Mouse (Mus musculus) liver, embryonic 14.5 days (tissue): Measurements from ENCODE around the gene Gtpbp2. TPM values are rescaled to one million over a fixed set of nuclear protein-coding genes. Genes with fewer than 3 reads are reported as not detected.

Experiments
- ATAC-seq: fragments of 200-750 bp; cut with Nextera tagmentation; 2 replicates; pipeline ENCODE4 v1.8.0; 2017; ENCODE audit warnings: moderate number of reproducible peaks, mild to moderate bottlenecking, moderate library complexity; ENCODE audit not compliant: insufficient read depth
- DNase-seq, 3 experiments: peaks; one replicate each; pipeline ENCODE4 v3.0.0-alpha.2; 2012 to 2013; ENCODE audit warnings: low read depth in 3 of 3, low spot score in 3 of 3
- H3K27ac ChIP-seq: fragments of 300-500 bp; sonication (generic); 2 replicates; pipeline ENCODE4 v1.5.1; 2014; ENCODE audit warnings: moderate library complexity, mild to moderate bottlenecking, control low read depth, inconsistent platforms
- H3K27me3 ChIP-seq: fragments of 300-500 bp; sonication (generic); 2 replicates; pipeline ENCODE4 v1.6.1; 2014; ENCODE audit warnings: mild to moderate bottlenecking, low read length, moderate library complexity; ENCODE audit not compliant: control insufficient read depth, insufficient read depth
- H3K36me3 ChIP-seq: fragments of 300-500 bp; sonication (generic); replicated peaks from 2 replicates; pipeline ENCODE4 v1.6.1; 2014; ENCODE audit warnings: low read depth; ENCODE audit not compliant: control insufficient read depth, insufficient read depth
- H3K4me1 ChIP-seq, 2 experiments: fragments of 200-500 bp in 1 of 2; fragments of 300-500 bp in 1 of 2; sonication (generic) in 1 of 2; replicated peaks; 2 replicates each; pipeline ENCODE4 v1.6.1; 2012 to 2014; ENCODE audit warnings: antibody characterized with exemption in 1 of 2, inconsistent platforms in 1 of 2, low read length in 1 of 2; ENCODE audit not compliant: control insufficient read depth in 2 of 2, insufficient read depth in 2 of 2
- H3K4me2 ChIP-seq: fragments of 300-500 bp; sonication (generic); 2 replicates; pipeline ENCODE4 v1.6.1; 2014; ENCODE audit warnings: low read depth, mild to moderate bottlenecking, control low read depth, moderate library complexity
- H3K4me3 ChIP-seq, 2 experiments: fragments of 200-500 bp in 1 of 2; fragments of 300-500 bp in 1 of 2; sonication (generic) in 1 of 2; 2 replicates each; pipeline ENCODE4 v1.5.1; 2012 to 2014; ENCODE audit warnings: low read depth in 2 of 2, low read length in 2 of 2, mild to moderate bottlenecking in 2 of 2, control low read depth in 1 of 2, inconsistent platforms in 1 of 2, moderate library complexity in 1 of 2; ENCODE audit not compliant: insufficient read depth in 1 of 2
- H3K9ac ChIP-seq: fragments of 300-500 bp; sonication (generic); replicated peaks from 2 replicates; pipeline ENCODE4 v1.6.1; 2014; ENCODE audit warnings: mild to moderate bottlenecking, control low read depth, moderate library complexity
- H3K9me3 ChIP-seq: fragments of 300-500 bp; sonication (generic); 2 replicates; pipeline ENCODE4 v1.6.1; 2016; ENCODE audit warnings: low read length, mixed read lengths; ENCODE audit not compliant: control insufficient read depth
- CTCF ChIP-seq: IDR thresholded peaks from 2 replicates; pipeline ENCODE4 v1.5.1; 2016; ENCODE audit warnings: antibody characterized with exemption, low read depth, control low read depth
- EP300 ChIP-seq: IDR thresholded peaks from 2 replicates; pipeline ENCODE4 v1.6.1; 2016; ENCODE audit warnings: antibody characterized with exemption, low read depth
- WGBS: fragments of 180-500 bp; shearing (Covaris S2); extraction: QIAGEN DNeasy Blood & Tissue Kit; methylation state at CpG from one replicate; pipeline ENCODE4 v1.1.7; 2014; ENCODE audit not compliant: insufficient replicate concordance; 5-methylcytosine and 5-hydroxymethylcytosine counted together
- polyA plus RNA-seq, 2 experiments: library from polyadenylated mRNA; depleted of rRNA in 1 of 2; stranded (reverse) in 1 of 2; unstranded in 1 of 2; fragments of >200 nt; fragmentation: Nextera tagmentation in 1 of 2; extraction: Ambion mirVana in 1 of 2; gene quantifications; 2 replicates each; pipeline versions ENCODE4 v1.2.1 to v1.2.3; 2012 to 2014

The Gtpbp2 gene
- polyA plus RNA-seq, 2 experiments = 18.2 to 98.3 TPM

DNA sequence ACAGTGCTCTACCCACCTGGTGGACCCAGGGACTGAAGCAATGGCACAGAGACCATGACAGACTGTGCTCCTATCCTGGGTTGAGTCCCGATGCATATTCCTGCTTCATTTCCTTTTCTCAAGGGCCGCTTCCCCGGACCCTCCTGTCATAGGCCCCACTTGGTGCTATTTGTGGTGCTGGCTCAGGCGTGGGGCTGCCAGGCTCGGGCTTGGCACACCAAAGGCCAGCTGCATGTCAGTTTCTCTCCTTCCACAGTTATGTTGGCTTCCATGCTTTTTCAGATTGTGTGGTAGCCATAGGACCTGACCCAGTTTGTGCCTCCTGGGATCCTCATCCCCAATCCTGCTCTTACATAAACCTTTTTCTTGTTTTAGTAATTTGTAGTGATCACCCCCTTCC lies 7.9 kb downstream of the Gtpbp2 start:
- no peak for ATAC-seq
- TF ChIP-seq CTCF (no peak), EP300 (no peak)
- no peaks in the 10 kb centered on the region for H3K27me3 ChIP-seq
- H3K9me3 ChIP-seq = no peaks in the 10 kb centered on the region
- DNase-seq = no peak
- WGBS = 83% methylated on average over 5 of the region's 5 CpGs
- H3K4me1 ChIP-seq = 0 out of 4 replicates have a peak, but pooled peaks cover 0 to 3% of the 10 kb centered on the region in 2 experiments
- no peak overlapping the region for H3K9ac ChIP-seq
- H3K27ac ChIP-seq = no peak overlapping the region; the same call in 1 of the 2 replicates
- peaks cover 91% of the 10 kb centered on the region for H3K36me3 ChIP-seq
- H3K4me2 ChIP-seq = no peak overlapping the region
- no peak overlapping the region for H3K4me3 ChIP-seq

DNA sequence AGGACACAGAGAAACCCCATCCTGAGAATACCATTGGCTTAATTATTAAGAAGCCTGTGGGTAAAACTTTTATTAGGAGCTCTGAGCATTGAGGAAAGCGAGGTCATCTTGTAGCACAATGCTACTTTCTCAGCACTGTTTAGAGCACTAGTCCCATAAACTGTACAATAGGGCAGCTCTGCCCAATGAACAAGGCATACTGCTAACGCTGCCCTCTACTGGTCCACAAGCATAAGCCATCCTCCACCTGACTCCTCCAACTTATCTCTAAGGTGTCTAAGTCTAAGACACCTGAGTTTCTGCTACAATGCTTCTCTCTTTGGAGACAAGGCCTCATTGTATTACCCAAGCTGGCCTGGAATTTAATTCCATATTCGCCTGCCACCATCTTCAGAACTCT lies 9.7 kb downstream of the Gtpbp2 start:
- WGBS = 67% methylated on average over 3 of the region's 3 CpGs
- H3K4me3 ChIP-seq = no peak overlapping the region
- ATAC-seq (peak; percentile 32; the same call in 1 of the 2 replicates), DNase-seq (no peak)
- no peaks in the 10 kb centered on the region for H3K9me3 ChIP-seq
- TF ChIP-seq CTCF = peak; percentile 86
- no peak for TF ChIP-seq EP300
- H3K4me2 ChIP-seq = no peak overlapping the region
- peaks cover 83% of the 10 kb centered on the region for H3K36me3 ChIP-seq
- no peaks in the 10 kb centered on the region for H3K27me3 ChIP-seq
- 0 out of 4 replicates have a peak, but pooled peaks cover 0 to 4% of the 10 kb centered on the region in 2 experiments for H3K4me1 ChIP-seq
- no peak overlapping the region for H3K27ac ChIP-seq
- no peak overlapping the region for H3K9ac ChIP-seq

DNA sequence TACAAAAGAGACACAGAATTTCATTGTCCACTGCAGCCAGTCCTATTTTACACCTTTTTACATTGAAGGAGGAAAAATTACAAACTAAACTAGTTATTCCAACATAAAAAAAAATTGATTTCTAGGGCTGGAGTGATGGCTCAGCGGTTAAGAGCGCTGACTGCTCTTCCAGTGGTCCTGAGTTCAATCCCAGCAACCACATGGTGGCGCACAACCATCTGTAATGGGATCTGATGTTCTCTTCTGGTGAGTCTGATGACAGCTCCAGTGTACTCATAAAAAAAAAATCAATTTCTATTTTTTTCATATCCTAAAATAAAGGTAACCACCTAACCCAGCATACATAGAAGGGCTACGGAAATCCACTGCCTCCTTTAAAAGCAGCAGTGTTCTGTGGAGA lies 21.4 kb downstream of the Gtpbp2 start:
- no peaks in the 10 kb centered on the region for H3K4me1 ChIP-seq
- DNase-seq (no peak), ATAC-seq (no peak)
- H3K36me3 ChIP-seq = peaks cover 76% of the 10 kb centered on the region
- no peak overlapping the region for H3K4me3 ChIP-seq
- WGBS = 88% methylated on average over 4 of the region's 4 CpGs
- no peak overlapping the region for H3K27ac ChIP-seq
- no peak overlapping the region for H3K9ac ChIP-seq
- H3K27me3 ChIP-seq = no peaks in the 10 kb centered on the region
- no peaks in the 10 kb centered on the region for H3K9me3 ChIP-seq
- H3K4me2 ChIP-seq = no peak overlapping the region
- TF ChIP-seq EP300 = no peak
- peak; percentile 57 for TF ChIP-seq CTCF

DNA sequence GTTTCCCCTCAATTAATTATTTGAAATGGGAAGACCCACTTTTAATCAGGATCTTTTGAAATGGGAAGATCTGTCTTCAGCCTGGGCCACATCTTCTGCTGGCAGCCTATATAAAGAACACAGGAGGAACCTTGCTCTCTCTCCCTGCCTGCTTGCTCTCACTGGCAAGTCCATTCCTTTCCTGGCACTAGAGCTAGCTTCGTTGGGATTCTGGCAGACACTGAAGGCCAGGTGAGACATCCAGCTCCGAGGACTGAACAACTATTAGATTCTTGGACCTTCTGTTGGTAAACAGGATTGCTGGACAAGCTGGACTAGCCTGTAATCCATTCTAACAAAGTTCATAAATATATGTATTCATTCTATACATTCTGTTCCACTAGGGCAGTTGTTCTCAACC lies 28.0 kb downstream of the Gtpbp2 start:
- Histone ChIP-seq H3K27ac (no peak overlapping the region), H3K9me3 (no peaks in the 10 kb centered on the region), H3K4me3 (no peak overlapping the region), H3K36me3 (peaks cover 88% of the 10 kb centered on the region), H3K27me3 (no peaks in the 10 kb centered on the region), H3K9ac (no peak overlapping the region), H3K4me2 (no peak overlapping the region), H3K4me1 (no peaks in the 10 kb centered on the region)
- ATAC-seq = no peak
- TF ChIP-seq EP300 = no peak
- TF ChIP-seq CTCF = no peak
- 94% methylated on average over 2 of the region's 2 CpGs for WGBS
- no peak for DNase-seq

DNA sequence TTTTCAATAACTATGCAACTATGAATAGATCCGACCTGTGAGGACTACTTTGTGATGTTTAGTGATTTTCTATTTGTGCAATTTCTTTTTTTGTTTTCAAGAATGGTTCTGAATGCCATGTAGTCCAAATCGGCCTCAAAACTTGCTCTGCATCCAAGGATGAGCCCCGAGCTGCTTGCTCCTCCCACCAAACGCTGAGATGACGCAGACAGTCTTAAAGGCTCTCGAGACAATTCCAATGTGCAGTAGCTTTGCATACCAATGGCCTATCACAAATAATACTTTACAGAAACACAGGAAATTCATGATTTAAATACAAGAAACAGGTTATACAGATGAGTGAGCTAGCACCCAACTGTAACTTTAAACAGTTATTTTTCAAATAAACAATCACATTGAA lies 40.3 kb downstream of the Gtpbp2 start:
- no peak for TF ChIP-seq EP300
- TF ChIP-seq CTCF = no peak
- no peaks in the 10 kb centered on the region for H3K9me3 ChIP-seq
- peak overlapping the region; percentile 85 to 98; a peak in 3 of 4 replicates for H3K4me3 ChIP-seq
- H3K27me3 ChIP-seq = no peaks in the 10 kb centered on the region
- H3K4me1 ChIP-seq = peaks cover 7 to 16% of the 10 kb centered on the region in 2 experiments
- DNase-seq (peak; percentile 28 to 48 (median 46)), ATAC-seq (no peak)
- no peak overlapping the region for H3K27ac ChIP-seq
- H3K4me2 ChIP-seq = peak overlapping the region; percentile 79
- H3K9ac ChIP-seq = peak overlapping the region; percentile 80
- WGBS = 38% methylated on average over 6 of the region's 6 CpGs
- H3K36me3 ChIP-seq = peaks cover 37% of the 10 kb centered on the region
